Mouse (Mus musculus) heart, postnatal 0 days (tissue): ENCODE results near the gene Emp1.

ENCODE experiments used
- CTCF ChIP-seq: IDR thresholded peaks from 2 replicates; pipeline ENCODE4 v1.5.1; 2016; ENCODE audit warnings: antibody characterized with exemption, control low read depth, low read depth
- EP300 ChIP-seq: IDR thresholded peaks from 2 replicates; pipeline ENCODE4 v1.6.1; 2016; ENCODE audit warnings: antibody characterized with exemption, low read depth

GRCm38 (mm10) chr6:135369551-135369968, 7.2 kb downstream of the Emp1 start:
- TF ChIP-seq CTCF: peak; percentile 32
- no peak; the same call in 1 of the 2 replicates for TF ChIP-seq EP300
